23 mouse cellular contexts compared by ENCODE assay signal in the genomic region with DNA sequence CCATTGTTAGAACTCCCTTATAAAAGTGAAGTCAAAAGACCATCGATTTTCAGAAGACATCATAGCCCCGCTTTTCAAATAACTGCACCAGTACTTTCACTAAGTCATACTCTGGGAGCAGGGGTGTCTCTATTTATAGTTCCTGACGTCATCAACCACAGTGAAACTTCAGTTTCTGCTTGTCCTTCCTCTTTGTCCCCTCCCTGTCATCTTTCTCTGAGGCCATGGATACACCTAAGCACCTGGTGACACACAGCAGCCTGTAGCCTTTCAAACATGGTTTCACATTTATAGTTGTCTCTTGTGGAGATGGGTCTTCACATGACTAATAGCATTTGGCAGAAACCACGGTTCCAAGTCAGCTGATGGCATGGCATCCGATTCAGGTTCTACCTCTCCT.
DNase-seq lines count a peak whose midpoint lies in the region; ATAC-seq and TF ChIP-seq lines count a peak whose summit lies in the region.
"Had no signal": no experiment of that assay in that cellular context is flagged by ENCODE, and none has a peak within 500 bp of the region (broad histone marks: within the 10 kb centered on the region; RNA-seq: fewer than 3 reads in every experiment).

No protein-coding gene starts in this region.

- 85% methylated on average over 5 of the region's 5 CpGs for WGBS in kidney, adult 2 months

- no peak for TF ChIP-seq POLR2A in kidney, adult 2 months (IDR thresholded peaks at IDR 0.05; ENCODE audit: low read depth, low read length)

- TF ChIP-seq CTCF in kidney, adult 2 months (conservative IDR thresholded peaks at IDR 0.05; ENCODE audit: insufficient read depth, insufficient read length, low read depth, low read length): no peak

- peak; percentile 50 for DNase-seq in lung, postnatal 36 days
- DNase-seq in lung, postnatal 14 days: no peak
- DNase-seq in kidney, adult 2 months: no peak
- DNase-seq in spleen, adult 12 weeks (ENCODE audit: low spot score): no peak
- DNase-seq in urinary bladder, adult 2 months (ENCODE audit: low spot score): no peak
- DNase-seq: adrenal gland, adult 2 months; cerebellum, adult 9-11 months; embryo, embryonic 11 days; kidney, adult 11 months; kidney, postnatal 10 days; lung, postnatal 10 days; right cerebral cortex, adult 18-20 months; thymus, adult 18-20 months had no signal

- H3K27me3 ChIP-seq in kidney, adult 2 months (replicated peaks; ENCODE audit: control insufficient read depth, insufficient read depth, low read length): no peaks in the 10 kb centered on the region
- H3K27me3 ChIP-seq: heart, embryonic 13.5 days; hindbrain, embryonic 15.5 days; limb, embryonic 15.5 days; liver, embryonic 15.5 days; neural tube, embryonic 12.5 days; stomach, embryonic 15.5 days had no signal

- peak; percentile 86 for ATAC-seq in CD4-positive, CD25-positive, alpha-beta regulatory T cell, adult 4 months
- peak; percentile 90 to 92 for ATAC-seq in hematopoietic stem cell, adult 5-6 weeks (replicated peaks in 1 of 2; ENCODE audit: insufficient read depth in 1 of 2, low FRiP score in 2 of 2, low TSS enrichment in 1 of 2, low read depth in 1 of 2, poor library complexity in 2 of 2, severe bottlenecking in 2 of 2)
- ATAC-seq in neutrophil, adult 5-6 weeks (ENCODE audit: extremely low read depth, insufficient number of reproducible peaks, low FRiP score, poor library complexity, severe bottlenecking): peak; percentile 97

- no peak overlapping the region for H3K4me3 ChIP-seq in kidney, adult 2 months (ENCODE audit: insufficient read depth, low read depth, low read length)
- H3K4me3 ChIP-seq: heart, embryonic 13.5 days; hindbrain, embryonic 15.5 days; limb, embryonic 15.5 days; liver, embryonic 15.5 days; midbrain, embryonic 10.5 days; neural tube, embryonic 12.5 days; stomach, embryonic 15.5 days had no signal

- H3K4me1 ChIP-seq in kidney, adult 2 months (ENCODE audit: control insufficient read depth, insufficient read depth, low read length): no peaks in the 10 kb centered on the region
- H3K4me1 ChIP-seq: heart, embryonic 13.5 days; hindbrain, embryonic 15.5 days; limb, embryonic 15.5 days; liver, embryonic 15.5 days; midbrain, embryonic 10.5 days; neural tube, embryonic 12.5 days; stomach, embryonic 15.5 days had no signal

- no peak overlapping the region for H3K27ac ChIP-seq in kidney, adult 2 months (ENCODE audit: insufficient read depth, low read depth, low read length)
- H3K27ac ChIP-seq: heart, embryonic 13.5 days; hindbrain, embryonic 15.5 days; limb, embryonic 15.5 days; liver, embryonic 15.5 days; midbrain, embryonic 10.5 days; neural tube, embryonic 12.5 days; stomach, embryonic 15.5 days had no signal

- H3K36me3 ChIP-seq in kidney, adult 2 months (ENCODE audit: control insufficient read depth, insufficient read depth, low read length): no peaks in the 10 kb centered on the region
- H3K36me3 ChIP-seq: heart, embryonic 13.5 days; hindbrain, embryonic 15.5 days; limb, embryonic 15.5 days; liver, embryonic 15.5 days; midbrain, embryonic 10.5 days; neural tube, embryonic 12.5 days; stomach, embryonic 15.5 days had no signal
